Mouse (Mus musculus) liver, embryonic 14.5 days (tissue): ENCODE measurements around the gene Htr3b.

ENCODE experiments used
- CTCF ChIP-seq: IDR thresholded peaks from 2 replicates; pipeline ENCODE4 v1.5.1; 2016; ENCODE audit warnings: antibody characterized with exemption, low read depth, control low read depth
- EP300 ChIP-seq: IDR thresholded peaks from 2 replicates; pipeline ENCODE4 v1.6.1; 2016; ENCODE audit warnings: antibody characterized with exemption, low read depth

DNA sequence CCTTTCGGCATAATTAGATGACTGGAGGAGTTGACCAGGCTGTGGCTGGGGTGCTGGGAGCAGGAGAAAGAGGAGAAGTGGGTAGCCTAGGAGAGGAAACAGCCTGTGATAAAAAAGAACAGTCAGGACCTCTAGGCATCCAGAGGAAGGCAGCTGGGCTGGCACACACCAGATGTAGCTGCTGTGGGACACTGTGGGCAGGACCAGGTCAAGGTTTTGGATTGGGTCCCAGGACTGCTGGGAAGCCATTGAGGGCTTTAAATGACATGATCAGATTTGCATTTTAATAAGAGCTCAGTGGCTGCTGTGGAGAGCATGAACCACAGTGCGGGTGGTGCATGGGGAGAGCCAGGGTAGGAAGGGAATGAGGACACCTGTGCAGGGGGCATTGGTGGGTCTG is 61.0 kb downstream of the Htr3b start:
- TF ChIP-seq EP300 (no peak), CTCF (no peak)
